Mouse (Mus musculus): Measurements from ENCODE around the gene Cideb. TPM values are rescaled to one million over a fixed set of nuclear protein-coding genes. Genes with fewer than 3 reads are reported as not detected.
A peak's percentile ranks its signal among the peaks of the same experiment; 100 is the strongest.

The Cideb gene
- total RNA-seq (2021) = 1 to 10 TPM; 2.3 to 2.4 TPM
- long read RNA-seq, experiment 1, partial matches to known transcripts = 0 of 2 reads
- long read RNA-seq, experiment 1, other reads (novel, unspliced or antisense) = 0 of 2 reads
- long read RNA-seq, experiment 2, partial matches to known transcripts = 0 of 3 reads
- long read RNA-seq, experiment 2, other reads (novel, unspliced or antisense) = 0 of 3 reads

DNA sequence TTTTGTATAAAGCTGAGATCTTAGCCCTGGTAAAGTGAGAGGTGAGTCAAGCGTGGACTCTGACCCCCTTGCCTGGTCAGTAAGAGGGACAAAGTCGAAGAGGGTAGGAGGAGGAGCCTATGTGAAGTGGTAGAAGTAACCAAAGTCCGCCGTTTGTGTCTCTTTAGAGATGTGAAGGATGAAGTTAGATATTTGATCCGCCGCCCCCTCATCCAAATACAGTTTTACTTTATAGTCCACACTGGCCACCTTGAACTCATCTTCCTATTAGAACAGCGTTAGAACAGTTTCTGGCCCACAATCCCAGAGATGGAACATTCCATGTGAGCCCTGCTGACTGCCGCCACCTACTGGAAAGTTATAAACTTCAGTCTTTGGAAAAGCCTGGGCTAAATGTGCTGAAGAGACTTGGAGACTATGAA, at the start of gene Cideb:
TSS of gene Cideb (minus strand) at position 96 of the 422 bp plus-strand sequence.
- peak; percentile 34 to 39 for DNase-seq (ENCODE audit: low spot score in 2 of 2)

DNA sequence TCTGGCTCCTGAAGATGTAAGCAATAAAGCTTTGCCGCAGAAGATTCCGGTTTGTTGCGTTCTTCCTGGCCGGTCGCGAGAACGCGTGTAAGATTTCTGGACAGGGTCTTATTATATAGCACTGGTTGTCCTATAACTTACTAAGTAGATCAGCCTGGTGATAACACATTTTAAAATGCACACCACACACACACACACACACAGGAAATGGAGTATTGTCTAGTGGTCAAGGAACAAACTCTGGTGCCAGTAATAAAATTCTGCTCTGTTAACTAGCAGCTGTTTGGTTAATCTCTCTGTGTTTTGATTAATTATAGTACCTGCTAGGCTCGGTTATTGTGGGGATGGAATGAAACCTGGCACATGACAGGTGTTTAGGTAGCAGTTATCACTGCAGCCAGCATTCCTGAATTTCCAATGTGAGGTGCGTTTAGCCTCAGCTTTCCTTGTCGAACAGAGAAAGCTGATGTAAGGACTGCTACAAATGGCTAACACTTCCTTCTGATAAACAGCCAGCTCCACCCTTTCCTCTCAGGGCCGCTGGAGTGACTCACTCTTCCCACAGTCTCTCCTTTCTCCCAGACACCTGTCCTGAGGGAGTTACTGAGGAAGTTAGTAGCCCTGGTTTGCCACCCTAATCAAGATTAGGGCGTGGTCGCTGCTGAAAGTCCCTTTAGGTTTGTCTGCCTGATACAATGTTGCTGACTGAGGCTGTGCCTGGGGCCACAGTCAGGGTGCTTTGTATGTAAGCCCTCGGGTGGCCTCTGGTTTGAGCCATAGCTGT, 37.3 kb upstream of the Cideb start:
- DNase-seq (ENCODE audit: low spot score in 2 of 2) = no peak

DNA sequence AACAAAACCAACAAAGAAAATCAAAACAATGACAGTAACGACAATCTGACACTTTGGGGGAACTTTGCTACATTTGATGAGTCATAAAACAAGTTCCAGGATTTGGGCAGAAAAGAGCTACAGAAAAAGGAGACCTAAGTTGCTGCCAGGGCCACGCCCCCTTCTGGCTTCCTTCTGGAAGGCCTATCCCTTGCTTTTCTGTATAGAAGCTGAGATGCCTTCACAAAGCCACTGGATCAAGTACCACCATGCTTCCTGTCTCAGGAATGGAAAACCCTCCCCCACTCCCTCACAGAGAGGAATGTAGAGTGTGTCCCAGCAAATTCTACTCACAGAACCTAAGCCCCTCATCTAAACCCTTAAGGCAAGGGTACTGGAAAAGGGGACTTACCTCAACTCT, 35.7 kb upstream of the Cideb start:
- no peak for DNase-seq (ENCODE audit: low spot score in 2 of 2)

DNA sequence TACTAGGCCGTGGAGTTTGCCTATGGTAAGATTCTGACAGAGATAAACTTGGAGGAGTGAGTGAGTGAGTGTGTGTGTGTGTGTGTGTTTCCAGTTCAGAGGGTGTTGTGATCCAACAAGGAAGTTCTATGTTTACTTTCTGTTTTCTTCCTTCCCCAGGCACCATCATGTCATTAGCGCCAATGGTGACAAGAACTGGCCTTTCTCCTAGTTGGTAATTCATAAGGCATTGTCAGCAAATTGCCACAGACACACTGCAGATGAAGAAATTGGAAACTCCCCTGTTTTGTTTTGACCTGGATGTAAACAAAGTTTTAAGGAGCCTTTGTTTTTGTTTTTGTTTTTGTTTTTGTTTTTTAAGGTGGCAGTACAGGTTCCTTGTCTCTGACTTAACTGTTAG, 35.2 kb upstream of the Cideb start:
- no peak for DNase-seq (ENCODE audit: low spot score in 2 of 2)

DNA sequence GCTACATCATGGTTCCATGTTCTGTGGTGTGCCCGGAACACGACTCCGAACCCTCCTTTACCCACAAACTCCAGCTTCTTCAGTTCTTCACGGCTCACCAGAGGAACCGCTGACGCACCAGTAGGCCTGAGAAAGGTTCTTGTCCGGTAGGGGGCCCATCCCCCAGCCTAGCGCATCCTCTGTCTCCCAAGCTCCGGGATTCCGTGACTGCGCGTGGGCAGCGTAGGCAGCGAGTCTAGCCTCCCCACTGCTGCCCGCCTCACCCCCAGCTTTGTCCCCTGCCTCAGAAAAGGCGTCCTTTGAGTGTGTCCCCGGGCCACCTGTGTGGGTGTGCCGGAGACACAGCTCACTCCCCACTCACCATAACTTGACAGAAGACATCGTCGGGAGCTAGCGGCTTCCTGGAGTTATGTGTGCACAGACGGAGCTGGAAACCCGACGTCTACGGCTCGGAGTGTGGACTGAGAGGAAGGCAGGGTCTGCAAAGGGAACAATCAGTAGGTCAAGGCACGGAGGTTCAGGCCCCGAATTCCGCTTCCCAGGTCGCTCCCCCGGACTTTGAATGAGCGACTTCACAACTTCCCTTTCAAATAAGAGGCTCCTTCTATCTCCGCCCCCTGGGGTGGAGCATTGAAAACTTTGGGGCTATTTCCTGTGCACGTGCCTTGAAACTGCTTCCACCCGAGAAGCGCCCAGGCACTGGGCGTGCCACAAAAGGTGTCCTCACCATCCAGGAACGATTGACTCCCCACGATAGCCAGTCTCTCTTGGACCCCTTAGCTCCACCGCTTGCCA, 30.2 kb upstream of the Cideb start, which contains the start of gene Ripk3:
TSS of gene Ripk3 (minus strand) at position 610 of the 795 bp plus-strand sequence.
- no peak for DNase-seq (ENCODE audit: low spot score in 2 of 2)

DNA sequence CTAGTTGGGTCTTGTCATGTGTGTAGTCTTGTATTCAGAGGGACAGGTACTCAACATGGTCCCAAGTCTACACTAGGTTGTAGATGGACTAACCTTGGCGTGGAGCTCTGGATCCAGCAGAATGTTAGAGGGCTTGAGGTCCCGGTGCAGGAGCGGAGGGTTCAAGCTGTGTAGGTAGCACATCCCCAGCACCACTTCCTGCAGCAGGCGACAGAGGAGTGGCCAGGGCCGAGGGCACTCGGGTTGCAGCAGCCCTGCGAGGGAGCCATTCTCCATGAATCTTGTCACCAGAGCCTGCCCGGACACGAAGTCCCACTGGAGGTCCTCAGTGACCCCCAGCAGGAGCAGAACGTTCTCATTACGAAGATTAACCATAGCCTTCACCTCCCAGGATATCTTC, 29.5 kb upstream of the Cideb start:
- no peak for DNase-seq (ENCODE audit: low spot score in 2 of 2)

DNA sequence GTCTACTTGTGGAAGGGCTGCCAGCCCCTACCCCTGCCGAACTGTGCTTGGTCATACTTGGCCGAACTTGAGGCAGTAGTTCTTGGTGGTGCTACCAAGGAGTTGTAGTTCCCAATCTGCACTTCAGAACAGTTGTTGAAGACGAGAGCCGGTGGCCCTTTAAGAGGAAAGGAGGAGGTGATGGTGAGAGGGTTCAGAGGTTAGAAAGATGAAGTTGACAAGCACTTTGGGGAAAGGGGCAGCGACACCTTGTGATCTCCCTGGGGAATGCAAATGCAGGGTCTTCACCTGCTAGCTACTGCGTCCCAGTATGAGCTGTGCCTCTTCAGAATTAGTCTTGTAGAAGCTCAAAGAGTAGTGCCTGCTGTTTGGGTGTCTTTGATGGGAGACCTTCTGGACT, 26.9 kb upstream of the Cideb start:
- no peak for DNase-seq (ENCODE audit: low spot score in 2 of 2)

DNA sequence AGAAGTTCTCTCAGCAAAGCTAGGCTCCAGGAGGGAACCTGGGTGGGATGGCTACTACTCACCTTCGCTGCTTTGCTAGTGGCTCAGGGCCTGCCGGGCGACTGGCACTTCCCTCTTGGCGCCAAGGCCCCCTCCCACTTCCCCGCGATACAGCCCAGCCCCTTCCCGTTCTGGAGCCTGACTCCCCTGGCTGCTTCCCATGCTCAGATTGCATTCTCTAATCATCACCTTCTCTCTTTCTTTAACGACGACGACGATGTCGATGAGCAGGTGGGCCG, 25.6 kb upstream of the Cideb start, which contains the start of gene Adcy4:
TSS of gene Adcy4 (minus strand) at position 138 of the 278 bp plus-strand sequence.
- DNase-seq (ENCODE audit: low spot score in 2 of 2) = no peak

DNA sequence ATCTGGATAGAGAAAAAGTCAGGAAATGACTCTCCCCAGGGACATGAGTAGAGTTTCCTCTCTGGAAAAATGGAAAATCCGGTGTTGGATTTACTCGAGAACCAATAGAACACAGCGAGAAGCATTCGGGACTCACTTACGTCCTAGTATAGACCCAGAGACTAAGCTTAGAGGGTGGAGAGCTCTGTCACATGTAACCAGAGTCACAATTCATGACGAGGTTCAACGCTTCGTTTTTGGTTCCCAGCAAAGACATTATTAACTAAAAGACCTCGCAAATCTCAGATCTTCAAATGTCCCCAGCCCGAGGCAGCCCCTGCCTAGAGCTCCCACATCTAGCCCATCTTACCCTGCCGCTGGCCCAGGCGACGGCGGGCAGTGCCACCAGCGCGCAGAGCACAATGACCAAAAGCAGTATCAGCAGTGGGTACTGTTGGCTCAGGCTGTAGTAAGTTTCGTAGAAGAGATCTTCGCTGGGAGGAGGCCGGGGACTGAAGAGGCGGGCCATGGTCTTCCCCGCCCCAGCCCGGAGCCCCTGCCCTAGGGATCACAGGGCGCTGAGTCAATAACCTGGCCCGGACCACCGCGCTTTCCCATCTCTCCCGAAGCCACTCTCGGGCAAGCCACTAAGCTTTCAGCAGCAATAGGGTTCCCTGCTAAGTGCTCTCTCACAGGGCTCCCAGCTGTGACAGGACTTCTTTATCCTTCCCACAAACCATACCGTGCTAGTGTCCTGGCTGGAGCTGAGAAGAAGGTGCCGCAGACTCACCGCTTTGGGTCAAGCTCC, 25.1 kb upstream of the Cideb start:
- no peak for DNase-seq (ENCODE audit: low spot score in 2 of 2)

DNA sequence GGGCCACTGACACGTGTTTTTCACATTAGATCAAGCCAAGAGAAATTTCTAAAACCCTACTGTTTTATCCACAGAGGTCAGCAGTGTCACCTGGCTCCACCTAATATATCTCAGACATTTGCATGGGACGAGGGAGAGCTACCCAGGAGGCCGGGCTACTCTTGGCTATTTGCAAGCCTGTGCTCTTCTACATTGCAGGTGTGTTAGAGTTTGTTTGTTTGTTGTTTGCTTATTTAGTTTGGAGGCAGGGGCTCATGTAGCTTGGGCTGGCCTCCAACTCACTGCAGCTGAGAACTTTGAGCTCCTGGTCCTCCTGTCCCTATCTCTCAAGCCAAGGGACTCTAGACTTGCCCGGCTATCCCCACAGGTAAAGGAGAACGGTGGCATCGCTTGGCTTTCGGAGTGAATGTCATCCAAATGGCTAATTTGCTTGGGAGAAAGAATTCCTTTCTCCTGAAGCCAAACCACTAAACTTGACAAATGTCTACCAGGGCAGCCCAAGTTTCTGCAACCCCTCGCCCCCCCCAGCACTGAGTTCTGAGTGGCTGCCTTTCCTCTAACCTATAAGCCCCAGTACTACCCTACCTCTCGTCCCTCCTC, 24.2 kb upstream of the Cideb start:
- no peak for DNase-seq (ENCODE audit: low spot score in 2 of 2)

DNA sequence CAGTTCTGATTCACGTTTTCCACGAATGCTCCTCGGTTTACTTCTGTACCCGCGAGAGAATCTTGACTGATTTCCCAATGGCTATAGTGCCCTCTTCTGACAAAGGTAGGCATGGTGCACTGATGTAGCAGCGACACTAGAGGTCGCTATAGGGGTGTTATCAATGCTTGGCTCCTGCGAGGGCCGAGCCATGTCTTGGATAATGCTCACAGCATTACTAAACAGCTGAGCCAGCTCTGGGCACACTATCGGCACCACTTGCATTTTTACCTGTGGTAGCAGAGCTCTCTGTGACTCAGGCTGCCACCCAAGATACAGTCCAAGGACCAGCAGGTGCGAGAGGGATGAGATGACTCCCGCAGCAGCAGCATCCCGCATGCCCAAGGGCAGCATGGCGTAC, 23.1 kb upstream of the Cideb start:
- peak; percentile 48 to 64 for DNase-seq (ENCODE audit: low spot score in 2 of 2)

DNA sequence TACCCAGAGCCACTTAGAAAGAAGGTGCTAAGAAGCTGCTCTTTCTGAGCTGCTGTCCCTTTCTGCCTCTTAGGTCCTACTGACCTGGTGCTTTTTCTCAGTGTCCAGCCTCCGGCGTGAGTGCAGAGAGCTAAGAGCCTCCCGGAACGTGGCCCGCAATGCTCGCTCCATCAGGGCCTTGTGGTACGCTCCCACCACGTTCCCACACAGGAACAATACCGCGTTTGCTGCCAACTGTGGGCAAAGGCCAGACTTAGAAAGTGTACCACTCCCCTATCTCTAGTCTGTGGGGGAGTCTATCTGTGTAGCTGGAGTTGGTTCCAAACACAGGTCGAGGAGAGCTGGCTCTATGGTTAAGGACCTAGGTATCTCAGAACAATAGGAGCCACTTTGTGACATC, 22.5 kb upstream of the Cideb start:
- no peak for DNase-seq (ENCODE audit: low spot score in 2 of 2)

DNA sequence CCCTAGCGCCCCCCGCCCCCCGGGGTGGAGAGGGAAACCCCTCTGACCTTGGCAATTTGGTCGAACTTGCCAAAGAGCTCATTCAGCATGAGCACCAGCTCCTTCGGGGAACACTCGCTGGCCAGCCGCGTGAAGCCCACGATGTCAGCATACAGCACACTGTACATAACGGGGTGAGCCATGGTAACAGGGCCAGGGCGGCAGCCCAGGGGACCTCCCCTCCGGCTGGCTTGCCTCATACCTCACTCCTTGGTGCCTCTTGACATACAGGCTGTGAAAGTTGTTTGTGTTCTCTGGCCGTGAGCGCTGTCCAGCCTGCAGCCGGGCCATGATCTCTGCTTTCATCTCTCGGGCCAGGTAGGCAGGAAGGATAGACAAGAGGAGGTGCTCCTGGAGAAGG, 21.4 kb upstream of the Cideb start:
- DNase-seq (ENCODE audit: low spot score in 2 of 2) = no peak

DNA sequence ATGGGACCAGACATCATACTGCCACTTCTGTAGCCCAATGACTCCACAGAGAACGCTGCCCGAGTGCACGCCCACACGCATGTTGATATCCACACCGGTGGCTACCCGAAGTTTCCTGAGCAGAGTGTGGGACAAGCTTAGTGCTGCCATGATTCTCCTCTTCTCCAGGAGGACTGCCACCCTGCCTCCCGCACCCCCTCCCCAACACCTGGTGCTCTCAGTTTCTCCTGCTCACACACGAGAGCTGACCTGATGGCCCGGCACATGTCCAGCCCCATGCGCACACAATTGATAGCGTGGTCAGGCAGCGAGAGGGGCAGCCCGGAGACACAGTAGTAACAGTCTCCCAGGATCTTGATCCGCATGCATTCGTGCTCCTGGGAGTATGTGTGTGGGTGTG, 20.4 kb upstream of the Cideb start:
- no peak for DNase-seq (ENCODE audit: low spot score in 2 of 2)

DNA sequence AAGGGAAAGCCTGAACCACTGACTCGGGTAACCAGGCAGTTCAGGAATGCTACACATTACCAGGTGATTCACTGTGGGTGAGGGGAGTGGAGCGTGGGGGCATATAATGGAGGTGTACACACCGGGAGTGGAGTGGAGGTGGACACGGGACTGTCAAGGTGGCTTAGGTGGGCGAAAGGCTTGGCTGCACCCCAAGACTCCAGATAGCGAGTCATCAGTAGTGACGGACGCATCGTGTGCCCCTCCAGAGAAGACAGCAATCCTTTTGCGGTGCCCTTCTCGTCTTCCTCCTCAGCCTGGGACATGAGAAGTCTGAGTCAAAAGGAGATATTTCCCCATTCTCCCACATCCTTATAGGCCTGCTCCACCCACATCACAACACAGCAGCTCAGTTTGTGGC, 19.5 kb upstream of the Cideb start:
- no peak for DNase-seq (ENCODE audit: low spot score in 2 of 2)

DNA sequence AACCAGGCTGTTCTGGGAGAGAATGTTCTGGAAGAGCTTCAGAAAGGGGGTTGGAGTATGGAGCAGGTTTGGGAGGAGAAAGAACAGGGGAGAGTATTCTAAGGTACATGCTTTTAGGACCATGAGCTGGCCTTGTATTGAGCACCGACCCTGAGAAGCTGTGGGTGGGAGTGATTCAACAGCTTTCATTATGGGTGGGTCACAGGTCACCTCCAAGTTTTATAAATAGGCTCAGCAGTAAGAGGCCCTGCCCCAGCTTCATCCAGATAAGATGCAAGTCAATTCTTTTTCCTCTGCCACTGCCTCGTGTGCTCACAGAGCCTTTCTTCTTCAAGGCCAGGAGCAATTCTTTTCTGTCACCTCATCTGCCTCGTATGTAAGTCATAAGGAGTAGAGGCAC, 18.9 kb upstream of the Cideb start:
- no peak for DNase-seq (ENCODE audit: low spot score in 2 of 2)

DNA sequence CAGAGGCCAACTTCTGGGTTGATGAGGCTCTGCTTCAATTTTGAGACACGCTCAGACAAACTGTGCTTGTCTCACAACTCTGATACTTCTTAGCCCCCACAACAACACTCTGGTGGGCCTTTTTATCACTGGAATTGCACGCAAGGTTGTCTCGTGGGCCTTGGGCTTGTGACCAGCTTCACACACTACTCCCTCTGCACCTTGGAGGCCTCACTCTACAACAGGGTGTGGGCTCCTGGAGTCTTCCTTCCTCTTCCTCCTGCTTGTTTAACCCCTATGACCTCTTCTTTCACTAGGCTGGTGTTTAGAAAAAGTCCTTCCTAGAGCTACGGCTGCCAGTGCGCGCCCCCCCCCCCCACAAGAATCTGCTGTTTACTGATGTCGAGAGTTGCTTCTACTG, 18.5 kb upstream of the Cideb start:
- no peak for DNase-seq (ENCODE audit: low spot score in 2 of 2)

DNA sequence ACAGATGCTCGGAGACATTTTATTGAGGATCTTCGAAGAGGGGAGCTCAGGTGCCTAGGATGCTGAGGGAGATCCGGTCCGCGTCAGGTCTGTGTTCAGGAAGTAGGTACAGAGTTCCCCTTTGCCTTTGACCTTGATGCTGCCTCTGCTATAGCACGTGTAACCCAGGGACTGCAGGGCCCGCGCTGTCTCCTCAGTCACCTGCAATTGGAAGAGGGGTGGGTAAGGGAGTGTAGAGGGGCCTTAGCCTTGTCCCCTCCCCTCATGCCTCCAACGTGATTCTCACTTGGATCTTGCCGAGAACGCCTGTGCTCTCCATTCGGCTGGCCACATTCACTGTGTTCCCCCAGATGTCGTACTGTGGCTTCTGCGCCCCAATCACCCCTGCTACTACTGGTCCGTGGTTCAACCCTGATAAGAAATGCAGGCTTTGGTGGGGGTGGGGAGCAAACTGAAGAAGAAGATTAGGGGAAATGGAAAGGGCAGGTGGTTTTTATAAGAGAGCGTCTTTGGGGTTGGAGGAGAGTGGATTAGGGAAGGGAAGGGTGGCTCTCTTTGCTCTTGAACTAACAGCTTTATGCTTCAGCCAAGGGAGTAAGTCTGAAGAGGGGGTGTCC, 10.9 kb upstream of the Cideb start:
- no peak for DNase-seq (ENCODE audit: low spot score in 2 of 2)

DNA sequence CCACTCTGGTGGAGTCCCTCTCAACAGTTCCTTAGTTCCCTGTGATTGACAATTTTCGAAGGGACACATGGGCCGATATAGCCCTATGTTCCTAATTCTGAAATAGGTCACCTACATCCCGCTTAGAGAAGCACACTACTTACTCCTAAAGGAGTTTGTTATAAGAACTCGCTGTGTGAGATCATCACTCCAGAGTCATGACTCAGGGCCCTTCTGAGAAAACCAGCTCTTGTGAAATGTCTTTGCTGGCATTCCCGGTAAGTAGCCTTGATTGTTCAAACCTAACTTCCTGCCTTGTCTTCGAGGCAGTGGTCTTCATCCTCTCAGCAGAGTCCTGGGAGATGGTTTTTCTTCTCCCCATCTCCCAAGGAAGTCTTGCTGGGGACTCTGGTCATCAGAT, 10.3 kb upstream of the Cideb start:
- no peak for DNase-seq (ENCODE audit: low spot score in 2 of 2)
